Mouse (Mus musculus): Measurements from ENCODE around the gene Rasgef1b. TPM values are rescaled to one million over a fixed set of nuclear protein-coding genes. Genes with fewer than 3 reads are reported as not detected.

Rasgef1b gene
- total and polyA plus RNA-seq, 3 experiments = 0.17 to 0.26 (median 0.21) TPM

DNA sequence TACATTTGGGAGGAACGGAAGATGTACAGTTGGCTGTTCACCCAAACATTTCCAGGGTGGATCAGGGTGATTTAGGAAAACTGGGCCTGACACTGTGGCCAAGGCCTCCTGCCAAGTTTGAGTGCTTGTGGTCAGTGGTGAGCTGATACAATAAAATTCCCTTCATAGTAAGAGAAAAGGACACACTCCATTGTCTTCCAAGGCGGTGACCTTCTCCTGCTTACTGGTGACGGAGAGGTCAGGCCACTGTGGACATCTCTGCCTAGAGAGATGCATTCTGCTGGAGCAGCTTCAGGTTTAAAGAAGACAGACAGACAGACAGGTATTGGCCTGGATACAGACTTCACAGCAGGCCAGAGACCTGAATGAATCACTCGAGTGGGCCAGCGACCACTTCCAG, 340.7 kb downstream of the Rasgef1b start:
- Histone ChIP-seq H3K27me3 (replicated peaks) (no peaks in the 10 kb centered on the region), H3K4me1 (ENCODE audit: control insufficient read depth in 1 of 2, insufficient read depth in 2 of 2) (peaks cover 0 to 19% of the 10 kb centered on the region in 2 experiments; a peak in 2 of 4 replicates), H3K27ac (ENCODE audit: insufficient read depth, low read depth) (no peak overlapping the region), H3K36me3 (replicated peaks in 1 of 2; ENCODE audit: control insufficient read depth in 1 of 2, insufficient read depth in 1 of 2, low read length in 1 of 2) (no peaks in the 10 kb centered on the region), H3K9me3 (replicated peaks; ENCODE audit: low read length) (no peaks in the 10 kb centered on the region), H3K79me2 (replicated peaks; ENCODE audit: control insufficient read depth, extremely low read depth, insufficient read depth, poor library complexity, severe bottlenecking) (no peaks in the 10 kb centered on the region), H3K4me3 (replicated peaks in 1 of 3; ENCODE audit: low read depth in 2 of 3, low read length in 2 of 3, poor library complexity in 1 of 3) (no peak overlapping the region), H3K4me2 (ENCODE audit: insufficient read depth, low read depth, poor library complexity, severe bottlenecking) (no peak overlapping the region), H3K9ac (ENCODE audit: insufficient read depth, low read depth) (no peak overlapping the region)
- DNase-seq (ENCODE audit: extremely low read depth) = no peak
- dilution Hi-C loops (cut with MboI; ENCODE audit: extremely low pct_ligation_motif_present, extremely low pct_unique_long_range_greater_than_20kb, low sequenced_read_pairs) (no loop called here), in situ Hi-C loops (cut with MboI; ENCODE audit: low pct_ligation_motif_present, low pct_unique_long_range_greater_than_20kb, low sequenced_read_pairs) (no loop called here)
- TF ChIP-seq ZKSCAN1 (IDR thresholded peaks at IDR 0.05; ENCODE audit: borderline replicate concordance, low read depth, low read length) (no peak), SIN3A (IDR thresholded peaks at IDR 0.05; ENCODE audit: low read length) (no peak), POLR2AphosphoS2 (IDR thresholded peaks at IDR 0.05; ENCODE audit: low read depth, low read length) (no peak), CTCF (conservative IDR thresholded peaks at IDR 0.05 in 1 of 2, IDR thresholded peaks at IDR 0.05 in 1 of 2; ENCODE audit: low read depth in 2 of 2, low read length in 2 of 2) (no peak), RCOR1 (conservative IDR thresholded peaks at IDR 0.05; ENCODE audit: low read depth, low read length) (no peak), CHD1 (IDR thresholded peaks at IDR 0.05; ENCODE audit: low read depth, low read length) (no peak), CHD2 (IDR thresholded peaks at IDR 0.05; ENCODE audit: low read length) (no peak), ZC3H11A (IDR thresholded peaks at IDR 0.05; ENCODE audit: low read depth, low read length) (no peak), USF1 (IDR thresholded peaks at IDR 0.05; ENCODE audit: low read depth, low read length) (no peak), GABPA (IDR thresholded peaks at IDR 0.05; ENCODE audit: insufficient replicate concordance, low read depth, low read length) (no peak), MAFK (IDR thresholded peaks at IDR 0.05; ENCODE audit: insufficient replicate concordance, low read length) (no peak), JUND (conservative IDR thresholded peaks at IDR 0.05; ENCODE audit: low read depth, low read length) (no peak)

DNA sequence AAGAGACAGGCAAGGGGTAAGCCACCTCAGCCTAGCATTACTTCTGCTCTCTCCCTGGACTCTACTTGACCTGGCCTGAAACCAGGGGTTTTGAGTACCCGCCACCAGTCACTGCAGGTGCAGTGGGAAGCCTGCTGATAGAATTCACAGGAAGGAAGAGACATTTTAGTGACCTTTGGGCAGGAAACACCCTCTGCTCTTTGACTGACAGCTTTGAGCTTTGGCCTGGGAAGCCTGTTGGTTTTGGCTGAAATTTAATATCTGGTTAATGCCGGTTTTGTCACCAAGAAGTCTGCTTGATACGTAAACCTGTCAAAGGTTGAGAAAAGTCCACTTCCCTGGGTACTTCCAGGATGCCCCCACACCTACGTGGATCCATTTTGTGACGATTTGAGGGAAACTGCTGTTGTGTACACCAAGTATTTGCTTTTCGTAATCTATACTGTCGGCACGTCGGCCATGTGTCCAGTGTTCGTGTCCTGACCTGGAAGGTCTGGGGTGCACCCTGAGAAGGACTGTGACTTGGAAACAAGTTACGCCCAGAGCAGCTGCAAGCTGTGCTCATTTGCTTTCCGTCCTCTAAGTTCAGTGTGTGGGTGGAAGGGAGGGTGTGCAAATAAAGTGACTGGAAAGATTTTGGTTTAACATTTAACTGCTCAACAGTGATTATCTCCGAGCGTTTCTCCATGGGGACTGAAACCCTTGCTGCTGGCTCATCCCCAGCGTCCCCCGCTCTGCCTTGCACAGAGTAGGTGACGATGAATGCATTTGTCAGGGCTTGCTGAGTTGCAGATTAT, 341.5 kb downstream of the Rasgef1b start:
- Histone ChIP-seq H3K4me2 (ENCODE audit: insufficient read depth, low read depth, poor library complexity, severe bottlenecking) (no peak overlapping the region), H3K9me3 (replicated peaks; ENCODE audit: low read length) (no peaks in the 10 kb centered on the region)
- in situ Hi-C loops (cut with MboI; ENCODE audit: low pct_ligation_motif_present, low pct_unique_long_range_greater_than_20kb, low sequenced_read_pairs) = no loop called here

More for the DNA sequence above, 341.5 kb downstream of the Rasgef1b start:
- DNase-seq (ENCODE audit: extremely low read depth) = no peak
- no peak overlapping the region for H3K27ac ChIP-seq (ENCODE audit: insufficient read depth, low read depth)
- dilution Hi-C loops (cut with MboI; ENCODE audit: extremely low pct_ligation_motif_present, extremely low pct_unique_long_range_greater_than_20kb, low sequenced_read_pairs) = no loop called here
- H3K79me2 ChIP-seq (replicated peaks; ENCODE audit: control insufficient read depth, extremely low read depth, insufficient read depth, poor library complexity, severe bottlenecking) = no peaks in the 10 kb centered on the region
- no peak overlapping the region for H3K9ac ChIP-seq (ENCODE audit: insufficient read depth, low read depth)
- H3K36me3 ChIP-seq (replicated peaks in 1 of 2; ENCODE audit: control insufficient read depth in 1 of 2, insufficient read depth in 1 of 2, low read length in 1 of 2) = no peaks in the 10 kb centered on the region
- peaks cover 0 to 27% of the 10 kb centered on the region in 2 experiments; a peak in 3 of 4 replicates for H3K4me1 ChIP-seq (ENCODE audit: control insufficient read depth in 1 of 2, insufficient read depth in 2 of 2)
- H3K4me3 ChIP-seq (replicated peaks in 1 of 3; ENCODE audit: low read depth in 2 of 3, low read length in 2 of 3, poor library complexity in 1 of 3) = no peak overlapping the region
- TF ChIP-seq JUN (IDR thresholded peaks at IDR 0.05; ENCODE audit: insufficient read depth, low read depth, low read length) = no peak
- no peak for TF ChIP-seq HCFC1 (IDR thresholded peaks at IDR 0.05; ENCODE audit: low read depth, low read length)
- TF ChIP-seq E2F4 (IDR thresholded peaks at IDR 0.05; ENCODE audit: insufficient replicate concordance, low read depth, low read length) = no peak
- H3K27me3 ChIP-seq (replicated peaks) = no peaks in the 10 kb centered on the region
